Mouse (Mus musculus) G1E (cell line): ENCODE measurements around the gene Trmt61a.

Experiments used
- CTCF ChIP-seq: IDR thresholded peaks from 2 replicates; pipeline ENCODE4 v1.5.1; 2012; ENCODE audit warnings: low read depth, low read length, inconsistent platforms, mixed read lengths
- GATA1 ChIP-seq: IDR thresholded peaks from 2 replicates; pipeline ENCODE4 v1.6.1; 2012; ENCODE audit warnings: borderline replicate concordance, low read length, inconsistent platforms, mixed read lengths
- GATA2 ChIP-seq: IDR thresholded peaks from 2 replicates; pipeline ENCODE4 v1.6.1; 2012; ENCODE audit warnings: low read depth, low read length, inconsistent platforms, borderline replicate concordance
- POLR2AphosphoS5 ChIP-seq: IDR thresholded peaks from 2 replicates; pipeline ENCODE4 v1.6.1; 2012; ENCODE audit warnings: low read depth, low read length, inconsistent platforms; ENCODE audit not compliant: insufficient replicate concordance
- TAL1 ChIP-seq: conservative IDR thresholded peaks from 2 replicates; pipeline ENCODE4 v1.6.1; 2012; ENCODE audit warnings: low read depth, low read length, inconsistent platforms, mixed read lengths

GRCm38 (mm10) chr12:111659331-111659730, 18.6 kb upstream of the Trmt61a start:
- no peak for TF ChIP-seq CTCF
- no peak for TF ChIP-seq POLR2AphosphoS5
- TF ChIP-seq TAL1 = no peak
- no peak for TF ChIP-seq GATA1
- TF ChIP-seq GATA2 = no peak
